Mouse (Mus musculus): ENCODE results near the gene Lpp.

GRCm38 (mm10) chr16:24932816-24933215 lies 539.5 kb downstream of the Lpp start:
- no peak for TF ChIP-seq CTCF (IDR thresholded peaks at IDR 0.05)
- no peak for TF ChIP-seq POLR2A (IDR thresholded peaks at IDR 0.05; ENCODE audit: insufficient read depth, low read depth, low read length)
- no peak for TF ChIP-seq EP300 (IDR thresholded peaks at IDR 0.05; ENCODE audit: insufficient read depth, low read depth, low read length)
